Comparison of ENCODE assay signal across 9 mouse cellular contexts in the genomic region with DNA sequence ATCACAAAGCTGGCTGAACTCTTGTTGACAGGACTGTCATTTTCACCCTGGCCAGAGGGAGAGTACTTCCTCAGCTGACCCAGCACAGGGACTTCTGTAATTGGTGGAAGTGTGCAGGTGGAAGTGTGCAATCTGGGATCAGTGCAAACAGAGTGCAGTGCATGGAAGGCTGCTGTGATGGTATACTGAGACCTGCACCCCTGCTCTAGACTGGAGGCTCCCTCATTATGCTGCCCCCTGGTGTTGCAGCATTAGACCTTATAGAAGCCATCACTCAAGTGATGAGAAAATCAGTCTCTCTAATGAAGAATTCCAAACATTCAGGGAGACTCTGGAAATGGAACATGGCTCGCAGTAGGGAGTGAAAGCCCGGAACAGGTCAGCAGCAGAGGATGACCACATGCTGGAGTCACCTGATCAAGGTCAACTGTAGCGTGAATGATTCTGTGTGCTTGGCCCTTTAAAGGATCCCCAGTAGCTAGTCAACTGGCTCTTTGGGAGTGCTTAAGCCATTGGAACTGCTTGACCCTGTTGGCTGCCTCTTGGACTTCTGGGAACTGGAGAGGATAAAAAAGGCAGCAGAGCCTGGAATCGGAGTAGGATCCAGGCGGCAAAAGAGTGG. TPM values are rescaled to one million over a fixed set of nuclear protein-coding genes. Genes with fewer than 3 reads are reported as not detected.
A peak's percentile ranks its signal among the peaks of the same experiment; 100 is the strongest.
DNase-seq lines count a peak whose midpoint lies in the region; ATAC-seq and TF ChIP-seq lines count a peak whose summit lies in the region.
"Had no signal": no experiment of that assay in that cellular context is flagged by ENCODE, and none has a peak within 500 bp of the region (broad histone marks: within the 10 kb centered on the region; RNA-seq: fewer than 3 reads in every experiment).

No protein-coding gene starts in this region.

- 0 out of 2 replicates have a peak, but pooled peaks cover 2% of the 10 kb centered on the region for H3K4me1 ChIP-seq in midbrain, embryonic 11.5 days (ENCODE audit: control insufficient read depth, insufficient read depth, low read length)
- H3K4me1 ChIP-seq in midbrain, embryonic 16.5 days (ENCODE audit: control insufficient read depth, insufficient read depth, low read length), result no peaks in the 10 kb centered on the region
- peaks cover 5% of the 10 kb centered on the region; the same call in 1 of the 2 replicates for H3K4me1 ChIP-seq in bone marrow macrophage, adult 2 months (ENCODE audit: control insufficient read depth, insufficient read depth, low read length)
- no peaks in the 10 kb centered on the region; the same call in 1 of the 2 replicates for H3K4me1 ChIP-seq in cerebellum, adult 2 months (ENCODE audit: control insufficient read depth, insufficient read depth, low read length)
- H3K4me1 ChIP-seq: limb, embryonic 12.5 days had no signal

- 46% methylated on average over 5 of the region's 5 CpGs for whole genome bisulfite sequencing in midbrain, embryonic 11.5 days
- WGBS in midbrain, embryonic 16.5 days, result 51% methylated on average over 3 of the region's 5 CpGs
- 44% methylated on average over 5 of the region's 5 CpGs for WGBS in cerebellum, adult 2 months

- no peaks in the 10 kb centered on the region for H3K36me3 ChIP-seq in midbrain, embryonic 11.5 days (ENCODE audit: control insufficient read depth, insufficient read depth, low read length)
- no peaks in the 10 kb centered on the region for H3K36me3 ChIP-seq in midbrain, embryonic 16.5 days (ENCODE audit: control insufficient read depth, insufficient read depth, low read length)
- H3K36me3 ChIP-seq: limb, embryonic 12.5 days had no signal

- no peak for TF ChIP-seq POLR2A in bone marrow macrophage, adult 2 months (IDR thresholded peaks at IDR 0.05; ENCODE audit: borderline replicate concordance, low read depth, low read length)
- no peak for TF ChIP-seq POLR2A in cerebellum, adult 2 months (IDR thresholded peaks at IDR 0.05; ENCODE audit: borderline replicate concordance, insufficient read depth, low read length)

- H3K9ac ChIP-seq in midbrain, embryonic 11.5 days (ENCODE audit: low read length), result no peak overlapping the region
- H3K9ac ChIP-seq in midbrain, embryonic 16.5 days (ENCODE audit: low read depth, low read length), result no peak overlapping the region
- H3K9ac ChIP-seq: limb, embryonic 12.5 days had no signal

- H3K4me2 ChIP-seq in midbrain, embryonic 11.5 days, result no peak overlapping the region
- H3K4me2 ChIP-seq in midbrain, embryonic 16.5 days (ENCODE audit: low read length), result no peak overlapping the region
- H3K4me2 ChIP-seq: limb, embryonic 12.5 days had no signal

- no peak overlapping the region for H3K4me3 ChIP-seq in midbrain, embryonic 11.5 days (ENCODE audit: low read depth, low read length)
- no peak overlapping the region for H3K4me3 ChIP-seq in midbrain, embryonic 16.5 days (ENCODE audit: low read depth, low read length)
- H3K4me3 ChIP-seq in bone marrow macrophage, adult 2 months (ENCODE audit: insufficient read depth, low read length), result no peak overlapping the region
- no peak overlapping the region for H3K4me3 ChIP-seq in cerebellum, adult 2 months (replicated peaks; ENCODE audit: insufficient read depth, low read depth, low read length)
- H3K4me3 ChIP-seq: limb, embryonic 12.5 days had no signal

- 0 out of 2 replicates have a peak, but pooled peaks have one; percentile 41 for TF ChIP-seq CTCF in bone marrow macrophage, adult 2 months (IDR thresholded peaks at IDR 0.05; ENCODE audit: low read depth, low read length)
- no peak for TF ChIP-seq CTCF in cerebellum, adult 2 months (IDR thresholded peaks at IDR 0.05; ENCODE audit: borderline replicate concordance, insufficient read depth, low read depth, low read length)

- ATAC-seq in midbrain, embryonic 11.5 days (ENCODE audit: low FRiP score), result 0 out of 2 replicates have a peak, but pooled peaks have one; percentile 48
- no peak for ATAC-seq in midbrain, embryonic 16.5 days

- no peaks in the 10 kb centered on the region for H3K27me3 ChIP-seq in midbrain, embryonic 11.5 days (ENCODE audit: control insufficient read depth, insufficient read depth, low read length)
- no peaks in the 10 kb centered on the region for H3K27me3 ChIP-seq in midbrain, embryonic 16.5 days (ENCODE audit: control insufficient read depth, insufficient read depth, low read depth, low read length)
- no peaks in the 10 kb centered on the region for H3K27me3 ChIP-seq in cerebellum, adult 2 months (ENCODE audit: control insufficient read depth, insufficient read depth, low read length)
- H3K27me3 ChIP-seq: limb, embryonic 12.5 days had no signal

- no peaks in the 10 kb centered on the region for H3K9me3 ChIP-seq in midbrain, embryonic 11.5 days (ENCODE audit: control insufficient read depth, low read length)
- H3K9me3 ChIP-seq in midbrain, embryonic 16.5 days (replicated peaks; ENCODE audit: control insufficient read depth, low read length, poor library complexity, severe bottlenecking), result no peaks in the 10 kb centered on the region
- H3K9me3 ChIP-seq: limb, embryonic 12.5 days had no signal

- H3K27ac ChIP-seq in midbrain, embryonic 11.5 days (ENCODE audit: low read depth, low read length), result no peak overlapping the region
- H3K27ac ChIP-seq in midbrain, embryonic 16.5 days (ENCODE audit: low read length), result no peak overlapping the region
- no peak overlapping the region for H3K27ac ChIP-seq in bone marrow macrophage, adult 2 months (ENCODE audit: insufficient read depth, low read depth, low read length)
- no peak overlapping the region for H3K27ac ChIP-seq in cerebellum, adult 2 months (ENCODE audit: insufficient read depth, low read length)
- H3K27ac ChIP-seq: limb, embryonic 12.5 days had no signal

- DNase-seq in midbrain, embryonic 11.5 days (ENCODE audit: low spot score, missing footprints), result no peak
- DNase-seq in kidney, adult 9 months, result peak; percentile 27
- DNase-seq in retina, postnatal 1 day, result peak; percentile 66
- no peak for DNase-seq in left cerebral cortex, adult 18-20 months (ENCODE audit: low spot score in 2 of 2)
- DNase-seq in cerebellum, adult 2 months, result no peak
- DNase-seq in adrenal gland, postnatal 10 days, result no peak

RNA-seq across cellular contexts. Expression of gene Inf2, which starts 28.3 kb away (rescaled TPM):
- polyA plus RNA-seq in midbrain, embryonic 11.5 days (2014; fragmentation: Nextera tagmentation; extraction: Ambion mirVana), result 1.2 and 1.4 TPM in 2 replicates
- polyA plus RNA-seq in midbrain, embryonic 16.5 days (2015; fragmentation: Nextera tagmentation; extraction: Ambion mirVana), result 0.53 and 0.67 TPM in 2 replicates
- 28.0 and 30.8 TPM in 2 replicates for polyA plus RNA-seq in bone marrow macrophage, adult 2 months (2012; ENCODE audit: insufficient read depth, insufficient read length, missing spikeins)
- total RNA-seq in left cerebral cortex, adult 18-20 months (2021), result 100 to 1,000 TPM; 127 to 138 TPM
- polyA plus RNA-seq in cerebellum, adult 2 months (2012; rRNA removed), result 34.9 and 41.8 TPM in 2 replicates
- 10 to 100 TPM; 21.7 to 25.4 TPM for total RNA-seq in adrenal gland, postnatal 10 days (2021)

RNA-seq across cellular contexts. Expression of gene Tmem179, which starts 43.7 kb away (rescaled TPM):
- 4.9 and 5.9 TPM in 2 replicates for polyA plus RNA-seq in midbrain, embryonic 11.5 days (2014; fragmentation: Nextera tagmentation; extraction: Ambion mirVana)
- polyA plus RNA-seq in midbrain, embryonic 16.5 days (2015; fragmentation: Nextera tagmentation; extraction: Ambion mirVana), result 96.8 and 100 TPM in 2 replicates
- not detected in 2 replicates for polyA plus RNA-seq in bone marrow macrophage, adult 2 months (2012; ENCODE audit: insufficient read depth, insufficient read length, missing spikeins)
- 100 to 1,000 TPM; 117 to 118 TPM for total RNA-seq in left cerebral cortex, adult 18-20 months (2021)
- polyA plus RNA-seq in cerebellum, adult 2 months (2012; rRNA removed), result 51.7 and 71.0 TPM in 2 replicates
- 1 to 10 TPM; 4.8 to 6.8 TPM for total RNA-seq in adrenal gland, postnatal 10 days (2021)

RNA-seq across cellular contexts. Expression of gene Adssl1, which starts 59.6 kb away (rescaled TPM):
- 1.9 and 2.7 TPM in 2 replicates for polyA plus RNA-seq in midbrain, embryonic 11.5 days (2014; fragmentation: Nextera tagmentation; extraction: Ambion mirVana)
- 4.0 and 4.2 TPM in 2 replicates for polyA plus RNA-seq in midbrain, embryonic 16.5 days (2015; fragmentation: Nextera tagmentation; extraction: Ambion mirVana)
- 33.2 and 38.5 TPM in 2 replicates for polyA plus RNA-seq in bone marrow macrophage, adult 2 months (2012; ENCODE audit: insufficient read depth, insufficient read length, missing spikeins)
- total RNA-seq in left cerebral cortex, adult 18-20 months (2021), result 10 to 100 TPM; 16.4 to 19.7 TPM
- polyA plus RNA-seq in cerebellum, adult 2 months (2012; rRNA removed), result 69.3 and 72.0 TPM in 2 replicates
- 10 to 100 TPM; 42.9 to 72.4 TPM for total RNA-seq in adrenal gland, postnatal 10 days (2021)

Comparison
In these comparisons a context has a peak if more than half of its experiments do, and no peak if none do; other contexts are left out.
1. DNase-seq: peak in kidney, adult 9 months (single experiment) and retina, postnatal 1 day (single experiment); none in midbrain, embryonic 11.5 days (single experiment), left cerebral cortex, adult 18-20 months (0 of 2), cerebellum, adult 2 months (0 of 2) and adrenal gland, postnatal 10 days (single experiment).
2. RNA of gene Inf2, which starts 28.3 kb away (polyA plus RNA-seq): 34.9 to 41.8 TPM in cerebellum, adult 2 months and 28.0 to 30.8 TPM in bone marrow macrophage, adult 2 months; 1.2 to 1.4 TPM in midbrain, embryonic 11.5 days and 0.53 to 0.67 TPM in midbrain, embryonic 16.5 days; every median in the first group is over 10 times any median in the second.